Mouse (Mus musculus) olfactory bulb, adult 2 months (tissue): ENCODE data around the gene Lamc1.
"Not testable (repeated sequence)": the region's sequence is repeated elsewhere in the genome, so short reads cannot be mapped to it uniquely, and the experiment has no call there.

Experiments
- CTCF ChIP-seq: fragments of 200-500 bp; IDR thresholded peaks from 2 replicates; pipeline ENCODE4 v1.5.1; 2012; ENCODE audit warnings: low read depth, mild to moderate bottlenecking, low read length, moderate library complexity; ENCODE audit not compliant: insufficient read depth
- POLR2A ChIP-seq: fragments of 200-500 bp; IDR thresholded peaks from 2 replicates; pipeline ENCODE4 v1.6.1; 2012; ENCODE audit warnings: mild to moderate bottlenecking, low read depth, low read length, moderate library complexity; ENCODE audit not compliant: insufficient read depth

- not testable (repeated sequence) for TF ChIP-seq CTCF, POLR2A
Measured at GRCm38 (mm10) chr1:153305249-153305648, 27.3 kb downstream of the Lamc1 start.
